ENCODE assay signal across 19 mouse cellular contexts in genomic region chr14:100165075-100165474, GRCm38 (mm10).
"Had no signal": no experiment of that assay in that cellular context is flagged by ENCODE, and none has a peak within 500 bp of the region (broad histone marks: within the 10 kb centered on the region; RNA-seq: fewer than 3 reads in every experiment).

No protein-coding gene starts in this region.

- H3K4me1 ChIP-seq: megakaryocyte, embryonic 14.5 days; midbrain, embryonic 15.5 days had no signal

- ATAC-seq: midbrain, embryonic 13.5 days; midbrain, embryonic 15.5 days had no signal

- H3K27ac ChIP-seq: midbrain, embryonic 13.5 days; midbrain, embryonic 15.5 days; neural tube, embryonic 13.5 days; neural tube, embryonic 15.5 days had no signal

- H3K4me2 ChIP-seq: lung, embryonic 14.5 days; midbrain, embryonic 11.5 days; midbrain, embryonic 13.5 days; midbrain, embryonic 15.5 days; neural tube, embryonic 13.5 days; neural tube, embryonic 15.5 days had no signal

- H3K36me3 ChIP-seq: midbrain, embryonic 13.5 days; midbrain, embryonic 15.5 days; neural tube, embryonic 13.5 days; neural tube, embryonic 15.5 days had no signal

- H3K27me3 ChIP-seq: megakaryocyte, embryonic 14.5 days; midbrain, embryonic 13.5 days; midbrain, embryonic 15.5 days; neural tube, embryonic 13.5 days; neural tube, embryonic 15.5 days had no signal

- H3K9ac ChIP-seq: lung, embryonic 14.5 days; midbrain, embryonic 13.5 days; midbrain, embryonic 15.5 days; neural tube, embryonic 13.5 days; neural tube, embryonic 15.5 days had no signal

- H3K9me3 ChIP-seq: midbrain, embryonic 13.5 days; midbrain, embryonic 15.5 days; neural tube, embryonic 13.5 days; neural tube, embryonic 15.5 days had no signal

- DNase-seq: lung, adult 18-20 months; lung, embryonic 14.5 days; lung, postnatal 10 days; lung, postnatal 4 days; retina, postnatal 1 day; right cerebral cortex, adult 18-20 months; right cerebral cortex, postnatal 25 days; right cerebral cortex, postnatal 4 days; spleen, adult 18-20 months; thymus, adult 18-20 months; thymus, postnatal 14 days; thymus, postnatal 36 days had no signal

- H3K4me3 ChIP-seq: megakaryocyte, embryonic 14.5 days; midbrain, embryonic 13.5 days; midbrain, embryonic 15.5 days; myocyte; neural tube, embryonic 13.5 days; neural tube, embryonic 15.5 days had no signal
